Mouse (Mus musculus) gastrocnemius, adult 8-10 months (tissue): ENCODE measurements around the gene Defb38. TPM values are rescaled to one million over a fixed set of nuclear protein-coding genes. Genes with fewer than 3 reads are reported as not detected.

Source experiments
- DNase-seq, 2 experiments: peaks; one replicate each; pipeline ENCODE4 v3.0.0; 2022; ENCODE audit warnings: low spot score in 2 of 2
- total RNA-seq, 4 experiments: library from RNA; stranded (reverse); gene quantifications; 2 replicates each; pipeline ENCODE4 v1.2.4; 2022

Defb38 gene
- total RNA-seq, result not detected

DNA sequence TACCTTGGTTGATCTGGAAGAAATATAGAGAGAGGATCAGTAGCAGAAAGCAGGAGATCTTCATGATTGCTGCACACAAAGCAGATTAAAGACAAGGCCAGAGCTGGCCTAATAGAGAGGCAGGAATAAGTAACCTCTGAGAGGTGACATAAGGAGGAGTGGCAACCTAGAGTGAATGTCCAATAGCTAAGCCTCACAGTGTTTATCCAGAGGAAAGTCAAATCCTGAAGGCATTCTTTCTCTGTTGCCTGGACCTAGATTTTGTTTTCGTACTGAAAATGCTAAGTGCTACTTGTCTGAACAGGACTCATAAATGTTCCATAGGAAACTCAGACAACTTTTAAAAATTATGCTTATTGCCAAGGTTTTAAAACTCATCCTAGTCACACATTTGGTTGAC lies at the start of gene Defb38:
Defb38 (minus strand) TSS at position 101 of the 400 bp plus-strand sequence.
- no peak for DNase-seq

DNA sequence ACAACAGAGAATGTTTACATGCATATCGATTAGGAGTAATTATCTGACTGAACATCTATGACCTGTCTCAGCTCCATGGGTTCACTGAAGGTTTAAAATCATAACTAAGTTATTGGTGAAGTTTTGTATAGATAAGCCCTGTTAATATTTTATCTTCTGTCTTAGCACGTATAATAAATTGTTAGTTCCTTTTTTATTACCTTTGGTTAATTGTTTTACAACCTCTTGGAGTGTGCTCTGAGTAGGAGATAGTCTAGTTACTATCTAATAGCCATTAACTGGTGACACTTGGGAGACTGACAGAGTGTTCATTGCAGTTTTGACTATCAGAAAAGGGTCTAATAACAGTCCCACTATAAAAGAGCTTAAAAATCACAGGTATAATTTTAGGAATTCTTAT lies 39.6 kb upstream of the Defb38 start:
- DNase-seq, result no peak

DNA sequence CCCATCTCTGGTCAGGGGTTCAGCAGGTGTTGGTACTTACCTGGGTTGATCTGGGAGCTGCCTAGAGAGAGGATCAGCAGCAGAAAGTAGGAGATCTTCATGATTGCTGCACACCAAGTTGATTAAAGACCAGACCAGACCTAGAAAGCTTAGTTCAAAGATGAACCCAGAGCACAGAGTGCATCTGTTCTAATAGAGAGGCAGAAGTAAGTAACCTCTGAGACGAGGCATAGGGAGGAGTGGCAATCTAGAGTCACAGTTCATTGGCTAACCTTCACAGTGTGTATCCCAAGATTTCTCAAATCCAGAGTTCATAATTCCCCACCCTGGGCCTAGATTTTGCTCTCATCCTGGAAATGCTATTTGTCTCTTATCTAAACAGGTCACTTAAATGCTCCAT lies 38.3 kb upstream of the Defb38 start, which contains the start of gene Defb39:
Defb39 (minus strand) TSS at position 101 of the 400 bp plus-strand sequence.
- no peak for DNase-seq

DNA sequence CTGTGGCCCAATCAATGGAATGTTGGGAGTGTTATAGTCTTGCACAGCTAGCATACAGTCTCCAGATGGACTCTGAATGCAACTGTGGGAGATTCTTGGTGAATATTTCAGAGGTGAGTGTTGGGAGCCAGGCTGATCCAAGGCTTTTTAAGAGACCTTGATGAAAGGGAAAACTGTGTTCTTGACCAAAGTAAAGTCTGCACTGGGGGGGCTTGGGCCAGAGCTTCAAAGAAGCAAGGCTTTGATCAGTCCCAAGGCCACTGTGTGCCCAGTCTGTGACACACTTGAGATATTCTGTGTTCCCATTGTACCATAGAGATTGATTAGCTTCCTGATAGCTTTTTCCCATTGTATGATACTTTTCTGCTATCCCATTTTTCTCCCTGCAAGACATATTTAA lies 36.5 kb upstream of the Defb38 start:
- no peak for DNase-seq

GRCm38 (mm10) chr8:19045242-19045641 lies 18.9 kb upstream of the Defb38 start:
- DNase-seq, result no peak

Other genes starting within 250 kb of the Defb38 start
- not detected for gene Defb40, start 48.3 kb downstream of the Defb38 start, total RNA-seq
- not detected for gene Defb37, start 35.5 kb downstream of the Defb38 start, total RNA-seq
- gene Defb39, start 38.2 kb upstream of the Defb38 start, total RNA-seq, result not detected
- gene Defb12, start 88.3 kb upstream of the Defb38 start, total RNA-seq, result not detected
- not detected for gene Defb34, start 97.2 kb upstream of the Defb38 start, total RNA-seq
- not detected for gene Gm45826, start 114.2 kb upstream of the Defb38 start, total RNA-seq
- gene Defb14, start 167.8 kb upstream of the Defb38 start, total RNA-seq, result not detected
- not detected for gene Defb4, start 172.1 kb upstream of the Defb38 start, total RNA-seq
- not detected for gene Defb6, start 198.9 kb upstream of the Defb38 start, total RNA-seq
- gene Defb46, start 213.3 kb upstream of the Defb38 start, total RNA-seq, result not detected
- not detected for gene Defb5, start 221.0 kb upstream of the Defb38 start, total RNA-seq